Mouse (Mus musculus) olfactory bulb, adult 2 months (tissue): ENCODE data around the gene Cfap157.

ENCODE experiments used
- CTCF ChIP-seq: fragments of 200-500 bp; IDR thresholded peaks from 2 replicates; pipeline ENCODE4 v1.5.1; 2012; ENCODE audit warnings: low read depth, mild to moderate bottlenecking, low read length, moderate library complexity; ENCODE audit not compliant: insufficient read depth
- POLR2A ChIP-seq: fragments of 200-500 bp; IDR thresholded peaks from 2 replicates; pipeline ENCODE4 v1.6.1; 2012; ENCODE audit warnings: mild to moderate bottlenecking, low read depth, low read length, moderate library complexity; ENCODE audit not compliant: insufficient read depth

DNA sequence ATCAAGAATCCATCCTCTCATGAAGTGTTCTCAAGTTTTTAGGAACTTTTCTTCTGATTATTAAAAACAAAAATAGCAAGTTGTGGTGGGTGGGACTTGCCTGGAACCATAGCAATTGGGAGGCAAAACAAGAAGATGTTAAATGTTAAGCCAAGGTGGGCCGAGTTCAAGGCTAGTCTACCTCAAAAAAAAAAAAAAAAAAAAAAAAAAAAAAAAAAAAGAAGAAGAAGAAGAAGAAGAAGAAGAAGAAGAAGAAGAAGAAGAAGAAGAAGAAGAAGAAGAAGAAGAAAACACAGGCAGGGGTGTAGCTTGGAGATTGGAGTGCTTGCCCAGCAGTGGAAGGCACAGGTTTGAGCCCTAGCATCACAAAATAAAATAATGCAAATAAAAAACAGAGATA is 40.5 kb upstream of the Cfap157 start:
- TF ChIP-seq POLR2A (no peak), CTCF (no peak)
